Mouse (Mus musculus) midbrain, embryonic 15.5 days (tissue): ENCODE measurements around the gene Nfatc3. TPM values are rescaled to one million over a fixed set of nuclear protein-coding genes. Genes with fewer than 3 reads are reported as not detected.

ENCODE experiments used
- ATAC-seq: fragments of 200-750 bp; cut with Nextera tagmentation; replicated peaks from 2 replicates; pipeline ENCODE4 v1.8.0; 2017; ENCODE audit warnings: moderate TSS enrichment
- H3K27ac ChIP-seq: fragments of 300-500 bp; sonication (generic); 2 replicates; pipeline ENCODE4 v1.5.1; 2015; ENCODE audit warnings: mild to moderate bottlenecking, inconsistent platforms
- H3K27me3 ChIP-seq: fragments of 300-500 bp; sonication (generic); replicated peaks from 2 replicates; pipeline ENCODE4 v1.6.1; 2015; ENCODE audit warnings: inconsistent platforms
- H3K36me3 ChIP-seq: fragments of 300-500 bp; sonication (generic); replicated peaks from 2 replicates; pipeline ENCODE4 v1.6.1; 2015; ENCODE audit warnings: inconsistent platforms
- H3K4me1 ChIP-seq: fragments of 300-500 bp; sonication (generic); 2 replicates; pipeline ENCODE4 v1.6.1; 2015; ENCODE audit warnings: inconsistent platforms
- H3K4me2 ChIP-seq: fragments of 300-500 bp; sonication (generic); 2 replicates; pipeline ENCODE4 v1.6.1; 2015; ENCODE audit warnings: inconsistent platforms, mild to moderate bottlenecking, moderate library complexity
- H3K4me3 ChIP-seq: fragments of 300-500 bp; sonication (generic); 2 replicates; pipeline ENCODE4 v1.5.1; 2015; ENCODE audit warnings: mild to moderate bottlenecking, inconsistent platforms
- H3K9ac ChIP-seq: fragments of 300-500 bp; sonication (generic); 2 replicates; pipeline ENCODE4 v1.6.1; 2015; ENCODE audit warnings: mild to moderate bottlenecking, inconsistent platforms
- H3K9me3 ChIP-seq: fragments of 300-500 bp; sonication (generic); 2 replicates; pipeline ENCODE4 v1.6.1; 2016; ENCODE audit warnings: inconsistent platforms
- WGBS: fragments of 180-500 bp; shearing (Covaris S2); methylation state at CpG from one replicate; pipeline ENCODE4 v1.1.7; 2015; ENCODE audit warnings: mixed read lengths; 5-methylcytosine and 5-hydroxymethylcytosine counted together
- polyA plus RNA-seq: library from polyadenylated mRNA; unstranded; fragments of >200 nt; fragmentation: Nextera tagmentation; extraction: Ambion mirVana; gene quantifications from 2 replicates; pipeline ENCODE4 v1.2.1, GENCODE M21; 2015

Gene Nfatc3
- polyA plus RNA-seq, 1 experiment from 2014 or later, result 3.8 TPM

GRCm38 (mm10) chr8:106131021-106131420 is 72.4 kb downstream of the Nfatc3 start:
- Histone ChIP-seq H3K4me3 (no peak overlapping the region), H3K9ac (no peak overlapping the region), H3K27me3 (peaks cover 33% of the 10 kb centered on the region), H3K36me3 (peaks cover 9% of the 10 kb centered on the region), H3K4me2 (no peak overlapping the region), H3K27ac (no peak overlapping the region), H3K4me1 (peaks cover 8% of the 10 kb centered on the region), H3K9me3 (no peaks in the 10 kb centered on the region)
- 95% methylated on average over 4 of the region's 4 CpGs for WGBS
- no peak for ATAC-seq

- H3K9me3 ChIP-seq, result no peaks in the 10 kb centered on the region
- peaks cover 9% of the 10 kb centered on the region for H3K36me3 ChIP-seq
- H3K27me3 ChIP-seq, result peaks cover 40% of the 10 kb centered on the region
- H3K4me2 ChIP-seq, result no peak overlapping the region
- peaks cover 14% of the 10 kb centered on the region for H3K4me1 ChIP-seq
- ATAC-seq, result no peak
- WGBS, result 91% methylated on average over 7 of the region's 7 CpGs
- no peak overlapping the region for H3K9ac ChIP-seq
- H3K27ac ChIP-seq, result no peak overlapping the region
- no peak overlapping the region for H3K4me3 ChIP-seq
Measured at GRCm38 (mm10) chr8:106131488-106132222, 73.0 kb downstream of the Nfatc3 start.

- peaks cover 47% of the 10 kb centered on the region for H3K27me3 ChIP-seq
Measured at GRCm38 (mm10) chr8:106132356-106132755, 73.7 kb downstream of the Nfatc3 start.

GRCm38 (mm10) chr8:106133526-106133925 is 74.9 kb downstream of the Nfatc3 start:
- Histone ChIP-seq H3K36me3 (peaks cover 7% of the 10 kb centered on the region), H3K9me3 (no peaks in the 10 kb centered on the region), H3K4me3 (no peak overlapping the region), H3K27me3 (peaks cover 58% of the 10 kb centered on the region), H3K4me2 (no peak overlapping the region), H3K9ac (no peak overlapping the region), H3K27ac (no peak overlapping the region), H3K4me1 (peaks cover 31% of the 10 kb centered on the region)
- 71% methylated on average over 13 of the region's 13 CpGs for WGBS
- ATAC-seq, result no peak

More at GRCm38 (mm10) chr8:106132356-106132755, 73.7 kb downstream of the Nfatc3 start:
- Histone ChIP-seq H3K4me2 (no peak overlapping the region), H3K9me3 (no peaks in the 10 kb centered on the region), H3K36me3 (peaks cover 9% of the 10 kb centered on the region), H3K4me3 (no peak overlapping the region), H3K27ac (no peak overlapping the region), H3K9ac (no peak overlapping the region), H3K4me1 (peaks cover 21% of the 10 kb centered on the region)
- no peak for ATAC-seq
- 92% methylated on average over 11 of the region's 11 CpGs for WGBS

- H3K4me3 ChIP-seq, result no peak overlapping the region
- peaks cover 2% of the 10 kb centered on the region for H3K36me3 ChIP-seq
- no peak for ATAC-seq
- 81% methylated on average over 6 of the region's 6 CpGs for WGBS
- H3K9ac ChIP-seq, result no peak overlapping the region
- H3K4me2 ChIP-seq, result no peak overlapping the region
- H3K27ac ChIP-seq, result no peak overlapping the region
- H3K27me3 ChIP-seq, result peaks cover 62% of the 10 kb centered on the region
- peaks cover 33% of the 10 kb centered on the region for H3K4me1 ChIP-seq
- H3K9me3 ChIP-seq, result no peaks in the 10 kb centered on the region
Measured at GRCm38 (mm10) chr8:106133946-106134345, 75.3 kb downstream of the Nfatc3 start.

- Histone ChIP-seq H3K27me3 (peaks cover 71% of the 10 kb centered on the region), H3K9me3 (no peaks in the 10 kb centered on the region), H3K9ac (no peak overlapping the region), H3K4me3 (no peak overlapping the region), H3K36me3 (no peaks in the 10 kb centered on the region; the same call in 1 of the 2 replicates), H3K4me2 (no peak overlapping the region), H3K27ac (no peak overlapping the region), H3K4me1 (peaks cover 33% of the 10 kb centered on the region)
- WGBS, result 34% methylated on average over 14 of the region's 14 CpGs
- no peak for ATAC-seq
Measured at GRCm38 (mm10) chr8:106134751-106135571, 76.3 kb downstream of the Nfatc3 start.

- H3K36me3 ChIP-seq, result no peaks in the 10 kb centered on the region; the same call in 1 of the 2 replicates
- H3K27me3 ChIP-seq, result peaks cover 77% of the 10 kb centered on the region
- H3K9ac ChIP-seq, result no peak overlapping the region
- peak overlapping the region; percentile 92 for H3K4me2 ChIP-seq
- 7% methylated on average over 19 of the region's 19 CpGs for WGBS
- no peak overlapping the region for H3K27ac ChIP-seq
- H3K4me1 ChIP-seq, result peaks cover 33% of the 10 kb centered on the region
- H3K9me3 ChIP-seq, result no peaks in the 10 kb centered on the region
- peak overlapping the region; percentile 41 for H3K4me3 ChIP-seq
- ATAC-seq, result no peak
Measured at GRCm38 (mm10) chr8:106135672-106136071, 77.0 kb downstream of the Nfatc3 start.

- Histone ChIP-seq H3K36me3 (no peaks in the 10 kb centered on the region; the same call in 1 of the 2 replicates), H3K9me3 (no peaks in the 10 kb centered on the region), H3K27ac (no peak within 1 kb of the TSS), H3K4me2 (peak within 1 kb of the TSS; percentile 92), H3K4me3 (peak within 1 kb of the TSS; percentile 41), H3K9ac (peak within 1 kb of the TSS; percentile 52), H3K4me1 (peaks cover 33% of the 10 kb centered on the region), H3K27me3 (peaks cover 77% of the 10 kb centered on the region)
- 1% methylated on average over 85 of the region's 86 CpGs for WGBS
- no peak for ATAC-seq
Measured at GRCm38 (mm10) chr8:106136156-106137130, 77.8 kb downstream of the Nfatc3 start, which contains the start of gene Esrp2. Gene Esrp2, minus strand, starts transcription at chr8:106136974.

- Histone ChIP-seq H3K4me3 (peak overlapping the region; percentile 41), H3K4me1 (peaks cover 33% of the 10 kb centered on the region), H3K9ac (peak overlapping the region; percentile 52; the same call in 1 of the 2 replicates), H3K27ac (no peak overlapping the region), H3K9me3 (no peaks in the 10 kb centered on the region), H3K36me3 (no peaks in the 10 kb centered on the region; the same call in 1 of the 2 replicates), H3K4me2 (peak overlapping the region; percentile 92), H3K27me3 (peaks cover 77% of the 10 kb centered on the region)
- WGBS, result 3% methylated on average over 22 of the region's 22 CpGs
- ATAC-seq, result no peak; the same call in 1 of the 2 replicates
Measured at GRCm38 (mm10) chr8:106137218-106137905, 78.7 kb downstream of the Nfatc3 start.

GRCm38 (mm10) chr8:106137906-106138477 is 79.4 kb downstream of the Nfatc3 start:
- Histone ChIP-seq H3K9ac (peak overlapping the region; percentile 52), H3K36me3 (no peaks in the 10 kb centered on the region), H3K4me1 (peaks cover 33% of the 10 kb centered on the region), H3K9me3 (no peaks in the 10 kb centered on the region), H3K27ac (no peak overlapping the region), H3K4me3 (peak overlapping the region; percentile 41), H3K27me3 (peaks cover 74% of the 10 kb centered on the region), H3K4me2 (peak overlapping the region; percentile 92)
- under 1% methylated on average over 24 of the region's 24 CpGs for WGBS
- ATAC-seq, result peak; percentile 44

- WGBS, result 18% methylated on average over 7 of the region's 7 CpGs
- Histone ChIP-seq H3K27me3 (peaks cover 68% of the 10 kb centered on the region), H3K36me3 (no peaks in the 10 kb centered on the region), H3K27ac (no peak overlapping the region), H3K4me3 (peak overlapping the region; percentile 41), H3K9ac (peak overlapping the region; percentile 52; the same call in 1 of the 2 replicates), H3K4me1 (peaks cover 33% of the 10 kb centered on the region), H3K9me3 (no peaks in the 10 kb centered on the region), H3K4me2 (peak overlapping the region; percentile 92)
- ATAC-seq, result no peak
Measured at GRCm38 (mm10) chr8:106138616-106139015, 80.0 kb downstream of the Nfatc3 start.
